Mouse (Mus musculus): ENCODE measurements around the gene Fut9. TPM values are rescaled to one million over a fixed set of nuclear protein-coding genes. Genes with fewer than 3 reads are reported as not detected.

Fut9 gene
- not detected in 2 replicates for polyA plus RNA-seq (2012; rRNA removed)

- DNase-seq (ENCODE audit: low read depth, low spot score), result no peak
- 2% methylated on average over 51 of the region's 52 CpGs for WGBS
Observed at GRCm38 (mm10) chr4:25799476-25800283, at the start of gene Fut9. Gene Fut9, minus strand, starts transcription at chr4:25800244.

GRCm38 (mm10) chr4:25815783-25816182 is 15.7 kb upstream of the Fut9 start:
- DNase-seq (ENCODE audit: low read depth, low spot score), result no peak
- WGBS, result 90% methylated on average over 7 of the region's 7 CpGs

DNA sequence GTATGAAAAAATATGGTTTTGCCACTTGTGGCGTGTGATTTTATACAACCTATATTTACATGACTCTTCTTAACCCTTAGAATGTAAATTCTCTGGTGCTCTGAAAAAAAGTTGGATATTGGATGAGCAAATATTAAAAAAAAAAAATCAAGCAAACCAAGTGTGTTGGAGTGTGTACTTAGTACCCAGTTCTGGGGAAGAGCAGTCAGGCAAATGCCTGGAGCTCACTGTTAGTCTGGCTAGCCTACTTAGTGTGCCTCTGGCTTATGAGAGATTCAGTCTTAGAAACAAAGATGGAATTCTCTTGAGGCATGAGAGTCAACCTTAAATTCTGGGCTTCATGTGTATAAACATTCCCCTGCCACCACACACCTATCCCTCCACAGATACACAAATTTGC is 13.3 kb upstream of the Fut9 start:
- DNase-seq (ENCODE audit: low read depth, low spot score), result no peak
- 71% methylated on average over 1 of the region's 1 CpGs for WGBS

GRCm38 (mm10) chr4:25810058-25810457 is 10.0 kb upstream of the Fut9 start:
- 67% methylated on average over 1 of the region's 1 CpGs for WGBS

GRCm38 (mm10) chr4:25801751-25802150 is 1.7 kb upstream of the Fut9 start:
- no peak for DNase-seq (ENCODE audit: low read depth, low spot score)
- 89% methylated on average over 2 of the region's 2 CpGs for WGBS

More at GRCm38 (mm10) chr4:25810058-25810457, 10.0 kb upstream of the Fut9 start:
- no peak for DNase-seq (ENCODE audit: low read depth, low spot score)

DNA sequence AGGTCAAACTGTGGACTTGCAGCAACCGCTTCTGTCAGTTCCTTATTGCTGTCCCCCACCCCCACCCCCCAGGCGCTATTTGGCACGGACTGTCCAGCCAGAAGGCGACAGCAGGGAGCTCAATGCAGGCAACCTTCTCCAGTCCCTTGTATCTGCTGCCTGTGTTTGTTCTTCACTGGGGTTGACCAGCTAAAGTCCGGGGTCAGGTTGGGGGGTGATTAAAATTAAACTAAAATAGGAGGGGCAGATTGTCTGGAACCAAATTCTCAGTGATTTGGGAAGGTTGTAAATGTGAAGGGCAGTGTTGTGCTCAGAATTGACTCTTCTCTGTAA is 206 bp upstream of the Fut9 start:
- WGBS, result 2% methylated on average over 5 of the region's 5 CpGs
- DNase-seq (ENCODE audit: low read depth, low spot score), result no peak

- no peak for DNase-seq (ENCODE audit: low read depth, low spot score)
- 3% methylated on average over 7 of the region's 7 CpGs for WGBS
Observed at GRCm38 (mm10) chr4:25799051-25799475, 981 bp downstream of the Fut9 start.

- WGBS, result 15% methylated on average over 10 of the region's 10 CpGs
- DNase-seq (ENCODE audit: low read depth, low spot score), result no peak
Observed at GRCm38 (mm10) chr4:25798412-25798811, 1.6 kb downstream of the Fut9 start.

GRCm38 (mm10) chr4:25796149-25796548 is 3.9 kb downstream of the Fut9 start:
- no peak for DNase-seq (ENCODE audit: low read depth, low spot score)
- WGBS, result 57% methylated on average over 3 of the region's 3 CpGs

DNA sequence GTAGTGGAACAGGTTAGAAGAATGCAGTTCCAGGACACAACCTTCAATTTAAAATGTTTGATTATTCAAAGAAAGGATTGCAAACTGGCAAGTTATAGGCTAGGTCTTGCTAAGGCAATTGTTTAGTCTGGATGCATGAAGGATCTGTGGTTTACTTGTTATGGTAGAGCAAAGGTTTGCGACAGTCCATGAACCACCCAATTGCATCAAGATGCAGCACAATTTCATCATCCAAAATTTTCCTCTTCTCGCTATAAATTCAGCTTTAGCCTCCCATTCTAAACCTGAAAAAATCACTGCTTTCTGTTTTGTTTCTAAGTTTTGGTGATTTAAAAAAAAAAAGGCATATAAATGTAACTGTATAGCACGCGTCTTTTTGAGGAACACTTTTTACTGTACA is 14.8 kb downstream of the Fut9 start:
- DNase-seq (ENCODE audit: low read depth, low spot score), result no peak
- WGBS, result 90% methylated on average over 4 of the region's 4 CpGs

GRCm38 (mm10) chr4:25768657-25769056 is 31.4 kb downstream of the Fut9 start:
- DNase-seq (ENCODE audit: low read depth, low spot score), result no peak
- 63% methylated on average over 3 of the region's 3 CpGs for WGBS

DNA sequence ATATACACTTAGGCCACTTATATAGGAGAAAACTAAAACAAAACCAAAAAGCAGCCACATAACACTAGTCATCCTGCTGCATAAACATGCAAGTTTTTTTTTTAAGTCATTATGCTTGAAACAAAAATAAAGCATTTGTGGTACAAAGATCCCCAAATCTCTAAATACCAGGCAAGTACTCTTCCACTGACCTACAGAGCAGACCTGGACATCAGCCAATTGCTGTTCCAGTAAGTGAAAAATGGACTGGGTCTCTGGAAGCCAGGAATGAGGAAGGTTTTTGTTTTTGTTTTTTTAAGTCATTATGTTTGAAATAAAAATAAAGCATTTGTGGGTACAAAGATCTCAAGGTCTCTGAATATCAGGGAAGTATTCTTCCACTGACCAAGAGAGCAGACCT is 37.0 kb downstream of the Fut9 start:
- no peak for DNase-seq (ENCODE audit: low read depth, low spot score)

- WGBS, result 81% methylated on average over 4 of the region's 5 CpGs
- DNase-seq (ENCODE audit: low read depth, low spot score), result no peak
Observed at GRCm38 (mm10) chr4:25757909-25758548, 42.0 kb downstream of the Fut9 start.

GRCm38 (mm10) chr4:25741553-25741952 is 58.5 kb downstream of the Fut9 start:
- WGBS, result 70% methylated on average over 5 of the region's 5 CpGs
- no peak for DNase-seq (ENCODE audit: low read depth, low spot score)

DNA sequence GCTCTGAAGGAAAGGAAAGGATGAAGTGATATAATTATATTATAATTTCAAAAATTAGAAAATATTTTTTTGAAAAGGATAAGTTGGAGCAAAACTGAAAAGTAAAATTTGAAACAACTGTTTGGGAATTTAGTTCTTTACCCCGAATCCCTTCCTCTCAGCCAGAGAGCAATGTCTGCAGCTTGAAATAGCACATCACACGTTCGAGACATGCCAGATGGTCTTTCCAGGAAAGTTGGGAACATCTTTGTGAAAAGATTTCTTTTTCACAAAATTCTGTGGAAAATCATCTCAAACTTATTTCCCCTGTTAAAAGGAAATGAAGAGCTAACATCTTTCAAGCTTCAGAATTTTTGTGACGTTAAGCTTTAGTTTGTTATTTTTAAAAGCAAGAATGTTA is 61.3 kb downstream of the Fut9 start:
- 75% methylated on average over 4 of the region's 4 CpGs for WGBS
- DNase-seq (ENCODE audit: low read depth, low spot score), result no peak

- WGBS, result 72% methylated on average over 5 of the region's 5 CpGs
- no peak for DNase-seq (ENCODE audit: low read depth, low spot score)
Observed at GRCm38 (mm10) chr4:25721576-25721975, 78.5 kb downstream of the Fut9 start.

DNA sequence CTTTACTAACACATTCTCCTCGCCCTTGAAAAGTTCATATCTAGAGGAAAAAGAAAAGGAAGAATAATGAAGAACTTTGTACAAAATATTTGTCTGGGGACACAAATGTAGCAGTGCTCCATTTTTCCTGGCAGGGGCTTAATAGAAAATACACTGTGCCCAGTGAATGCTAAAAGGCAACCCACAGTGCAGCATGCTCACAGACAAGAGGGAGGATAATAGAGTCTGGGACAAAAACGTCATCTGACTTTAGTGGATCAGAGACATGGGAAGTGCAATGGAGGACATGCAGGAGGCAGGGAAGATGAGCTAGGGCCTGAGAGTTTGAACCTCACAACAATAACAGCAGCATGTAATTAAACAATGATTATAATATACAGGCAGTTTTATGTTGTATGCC is 86.1 kb downstream of the Fut9 start:
- DNase-seq (ENCODE audit: low read depth, low spot score), result no peak
- WGBS, result 75% methylated on average over 2 of the region's 2 CpGs

- 96% methylated on average over 3 of the region's 3 CpGs for WGBS
- no peak for DNase-seq (ENCODE audit: low read depth, low spot score)
Observed at GRCm38 (mm10) chr4:25684976-25685375, 115.1 kb downstream of the Fut9 start.

DNA sequence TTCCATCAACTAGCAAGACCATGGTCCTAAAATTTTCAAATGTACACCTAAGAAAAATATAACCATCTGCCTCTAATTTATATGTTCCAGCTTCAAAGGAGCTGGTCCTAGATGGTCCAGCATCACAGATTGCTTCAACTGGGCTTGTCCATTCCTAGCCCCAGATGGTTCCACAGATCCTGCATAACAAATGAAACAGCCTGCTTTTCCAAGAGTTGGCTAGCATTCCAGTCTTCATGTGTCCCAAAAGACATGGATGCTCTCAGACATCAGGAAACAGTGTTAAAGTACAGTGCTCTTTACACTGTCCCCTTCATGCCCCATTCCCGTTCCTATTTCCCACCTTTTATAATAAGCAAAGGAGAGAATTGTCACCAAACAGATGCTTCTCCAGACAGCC is 135.8 kb downstream of the Fut9 start:
- no peak for DNase-seq (ENCODE audit: low read depth, low spot score)
- 83% methylated on average over 1 of the region's 1 CpGs for WGBS

DNA sequence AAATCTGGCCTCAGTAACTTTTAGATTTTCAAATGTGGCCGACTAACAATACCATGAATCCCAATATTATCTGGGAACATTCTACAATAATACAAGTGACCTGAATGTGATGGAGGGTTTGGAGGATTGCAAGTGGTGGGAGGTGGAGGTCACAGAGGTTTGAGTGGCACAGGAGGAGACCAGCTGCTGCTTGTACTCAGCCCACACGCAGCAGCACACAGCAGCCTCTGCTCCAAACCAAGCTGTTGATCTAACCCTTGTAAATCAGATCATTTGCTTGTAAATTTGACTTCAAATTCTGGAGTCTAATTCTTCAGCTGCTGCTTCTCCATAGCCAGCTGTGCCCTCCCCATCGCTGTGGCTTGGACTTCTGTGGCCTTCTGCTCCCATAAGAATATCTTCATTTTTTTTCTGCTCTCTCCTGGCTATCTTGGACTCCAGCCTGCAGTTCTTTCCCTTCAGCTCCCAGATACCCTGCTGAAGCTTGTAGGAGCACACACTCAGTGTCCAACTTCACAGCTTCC is 138.8 kb downstream of the Fut9 start:
- 63% methylated on average over 3 of the region's 3 CpGs for WGBS
- DNase-seq (ENCODE audit: low read depth, low spot score), result no peak

GRCm38 (mm10) chr4:25658792-25659191 is 141.3 kb downstream of the Fut9 start:
- DNase-seq (ENCODE audit: low read depth, low spot score), result no peak
- WGBS, result 63% methylated on average over 3 of the region's 3 CpGs
